Mouse (Mus musculus) thymus, adult 2 months (tissue): ENCODE data around the gene Far2. TPM values are rescaled to one million over a fixed set of nuclear protein-coding genes. Genes with fewer than 3 reads are reported as not detected.

Experiments used
- DNase-seq: peaks from one replicate; pipeline ENCODE4 v3.0.0; 2021
- H3K27ac ChIP-seq: fragments of 200-500 bp; 2 replicates; pipeline ENCODE4 v1.5.1; 2012; ENCODE audit warnings: low read length, control low read depth; ENCODE audit not compliant: control insufficient read depth, insufficient read depth
- H3K27me3 ChIP-seq: fragments of 200-500 bp; 2 replicates; pipeline ENCODE4 v1.6.1; 2012; ENCODE audit warnings: mild to moderate bottlenecking, low read length, moderate library complexity, mixed read lengths; ENCODE audit not compliant: control insufficient read depth, insufficient read depth
- H3K36me3 ChIP-seq: fragments of 200-500 bp; 2 replicates; pipeline ENCODE4 v1.6.1; 2012; ENCODE audit warnings: mild to moderate bottlenecking, low read length, moderate library complexity; ENCODE audit not compliant: control insufficient read depth, insufficient read depth
- H3K4me1 ChIP-seq: fragments of 200-500 bp; replicated peaks from 2 replicates; pipeline ENCODE4 v1.6.1; 2012; ENCODE audit warnings: low read length; ENCODE audit not compliant: control insufficient read depth, insufficient read depth
- H3K4me3 ChIP-seq: fragments of 200-500 bp; 2 replicates; pipeline ENCODE4 v1.5.1; 2012; ENCODE audit warnings: mild to moderate bottlenecking, low read length, control low read depth, moderate library complexity; ENCODE audit not compliant: control insufficient read depth, insufficient read depth
- CTCF ChIP-seq: fragments of 200-500 bp; IDR thresholded peaks from 2 replicates; pipeline ENCODE4 v1.5.1; 2012; ENCODE audit warnings: mild to moderate bottlenecking, control low read depth, low read length, moderate library complexity, borderline replicate concordance; ENCODE audit not compliant: control insufficient read depth, poor library complexity, insufficient read depth; ENCODE audit errors: extremely low read depth
- POLR2A ChIP-seq: fragments of 200-500 bp; IDR thresholded peaks from 2 replicates; pipeline ENCODE4 v1.6.1; 2012; ENCODE audit warnings: mild to moderate bottlenecking, low read length, control low read depth, moderate library complexity; ENCODE audit not compliant: control insufficient read depth, poor library complexity, insufficient read depth; ENCODE audit errors: extremely low read depth
- WGBS: fragments of 180-500 bp; shearing (Covaris S2); methylation state at CpG from one replicate; pipeline ENCODE4 v1.1.7; 2018; 5-methylcytosine and 5-hydroxymethylcytosine counted together
- polyA plus RNA-seq: library from polyadenylated mRNA; depleted of rRNA; stranded (reverse); fragments of >200 nt; gene quantifications from 2 replicates; pipeline ENCODE4 v1.2.3, GENCODE M21; 2012; rRNA removed

Gene Far2
- polyA plus RNA-seq: 0.17 and 0.22 TPM in 2 replicates

DNA sequence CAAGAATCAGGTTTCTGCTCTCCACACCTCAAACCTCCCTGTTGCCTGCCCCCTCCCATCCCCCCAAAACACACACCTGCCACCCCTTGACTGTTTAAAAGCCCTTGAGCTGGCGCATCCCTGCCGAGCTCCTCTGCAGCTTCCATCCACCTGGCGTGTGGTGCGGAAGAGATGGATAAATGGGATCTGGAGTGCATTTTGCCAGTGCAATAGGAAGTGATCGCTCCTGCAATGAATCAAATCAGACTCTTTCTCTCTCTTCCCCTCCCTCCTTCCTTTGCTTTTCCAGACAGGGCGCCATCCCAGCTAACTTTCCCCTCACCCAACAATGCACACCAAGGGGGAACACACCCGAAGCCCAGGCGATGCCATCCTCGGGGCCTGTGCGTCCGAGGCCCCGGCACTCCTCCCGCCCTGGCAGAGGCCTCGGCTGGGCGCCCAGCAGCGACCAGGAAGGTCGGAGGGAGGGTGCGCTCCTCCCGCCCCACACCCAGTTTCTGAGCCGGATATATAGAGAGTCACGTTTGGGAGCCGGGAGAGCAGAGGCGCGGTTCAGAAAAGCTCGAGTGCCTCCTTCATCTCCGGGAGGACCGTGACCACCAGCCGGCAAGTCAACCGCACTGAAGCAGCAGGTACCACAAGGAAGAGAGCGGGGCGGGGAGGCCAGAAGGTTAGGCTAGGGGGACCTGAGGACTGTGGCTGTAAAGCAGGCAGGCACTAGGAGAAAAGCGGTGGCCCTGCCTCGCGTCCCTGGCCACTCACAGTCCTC is at the start of gene Far2:
Gene Far2 (plus strand): TSS at position 379 of the 769 bp plus-strand sequence.
- Histone ChIP-seq H3K4me1 (no peaks in the 10 kb centered on the region), H3K4me3 (no peak within 1 kb of the TSS), H3K27me3 (0 out of 2 replicates have a peak, but pooled peaks cover 2% of the 10 kb centered on the region), H3K27ac (no peak within 1 kb of the TSS), H3K36me3 (no peaks in the 10 kb centered on the region)
- no peak for DNase-seq
- WGBS: 9% methylated on average over 34 of the region's 34 CpGs
- no peak for TF ChIP-seq CTCF
- no peak for TF ChIP-seq POLR2A

DNA sequence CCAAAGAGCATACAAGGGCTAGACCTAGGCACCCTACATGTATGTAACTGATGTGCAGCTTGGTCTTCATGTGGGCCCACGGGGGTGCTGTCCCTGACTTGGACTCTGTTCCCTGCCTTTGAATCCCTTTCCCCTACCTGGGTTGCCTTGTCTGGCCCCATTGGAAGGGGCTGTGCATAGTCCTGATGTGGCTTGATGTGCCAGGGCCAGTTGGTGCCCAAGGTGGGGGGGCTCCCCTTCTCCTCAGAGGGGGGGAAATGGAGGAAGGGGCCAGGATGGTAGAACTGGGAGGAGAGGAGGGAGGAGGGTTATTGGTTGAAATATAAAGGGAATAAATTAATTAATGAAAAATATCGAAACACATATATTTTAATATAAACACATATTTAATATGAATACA is 46.6 kb upstream of the Far2 start:
- no peak for DNase-seq
- TF ChIP-seq CTCF: no peak
- TF ChIP-seq POLR2A: no peak
- no peaks in the 10 kb centered on the region for H3K36me3 ChIP-seq
- no peak overlapping the region for H3K27ac ChIP-seq
- no peaks in the 10 kb centered on the region for H3K4me1 ChIP-seq
- WGBS: 81% methylated on average over 2 of the region's 2 CpGs
- H3K4me3 ChIP-seq: no peak overlapping the region
- no peaks in the 10 kb centered on the region for H3K27me3 ChIP-seq

DNA sequence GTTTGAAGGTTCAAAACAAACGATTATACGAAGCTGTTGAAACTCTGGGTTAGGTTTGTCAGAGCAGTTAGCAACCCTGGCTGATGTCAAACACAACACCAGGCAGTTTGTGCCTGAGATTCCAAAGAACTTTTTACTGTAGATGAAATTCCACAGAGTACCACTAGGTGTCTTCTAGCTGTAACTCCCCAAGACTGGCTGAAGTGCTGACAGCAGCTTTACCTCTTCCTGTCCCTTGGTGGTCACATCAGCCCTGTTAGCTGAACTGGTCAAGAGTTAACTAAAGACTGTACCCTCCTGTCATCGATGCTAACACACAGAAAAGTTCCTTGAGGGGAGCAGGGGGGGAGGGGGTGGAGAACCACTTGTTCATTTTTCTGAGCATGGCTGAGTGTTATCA is 46.0 kb upstream of the Far2 start:
- no peak for DNase-seq
- no peak overlapping the region for H3K27ac ChIP-seq
- no peak overlapping the region for H3K4me3 ChIP-seq
- TF ChIP-seq CTCF (no peak), POLR2A (no peak)
- no peaks in the 10 kb centered on the region for H3K27me3 ChIP-seq
- H3K4me1 ChIP-seq: no peaks in the 10 kb centered on the region
- no peaks in the 10 kb centered on the region for H3K36me3 ChIP-seq
- WGBS: 58% methylated on average over 3 of the region's 3 CpGs

DNA sequence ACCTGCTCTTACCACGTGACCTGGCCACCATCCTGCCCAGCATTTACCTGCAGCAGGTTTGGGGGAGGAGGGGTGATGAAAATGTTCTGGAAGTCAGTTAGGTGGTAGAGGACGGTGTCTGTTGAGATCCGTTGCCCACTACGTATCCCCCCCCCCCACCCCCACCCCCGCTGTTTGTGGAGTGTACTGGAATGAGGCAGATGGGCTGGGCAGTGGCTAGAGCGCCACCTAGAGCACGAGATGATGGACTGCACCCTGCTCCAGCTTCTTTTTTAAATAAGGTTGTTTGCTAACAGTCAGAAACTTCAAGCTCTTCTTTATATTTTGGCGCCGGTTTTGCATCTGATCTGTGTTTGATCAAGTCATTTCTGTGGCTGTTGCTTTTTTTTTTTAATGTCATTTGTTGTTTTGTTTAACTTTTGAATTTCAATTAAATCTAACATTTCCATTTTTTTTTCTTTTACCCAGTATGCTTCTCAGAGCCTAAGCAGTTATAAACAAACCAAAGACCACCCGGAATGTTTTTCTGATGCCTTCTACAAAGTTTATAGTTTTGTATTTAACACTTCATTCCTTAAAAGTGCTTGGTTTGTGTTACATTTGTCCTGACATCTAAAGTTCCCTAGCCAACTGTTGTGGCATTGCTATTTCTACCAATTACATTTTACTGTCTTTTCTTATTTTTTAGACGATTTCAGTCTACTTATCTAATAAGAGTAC is 40.8 kb upstream of the Far2 start:
- DNase-seq: no peak
- Histone ChIP-seq H3K36me3 (no peaks in the 10 kb centered on the region), H3K27ac (no peak overlapping the region), H3K27me3 (no peaks in the 10 kb centered on the region), H3K4me3 (no peak overlapping the region), H3K4me1 (no peaks in the 10 kb centered on the region)
- WGBS: 74% methylated on average over 11 of the region's 11 CpGs
- TF ChIP-seq CTCF (no peak), POLR2A (no peak)

DNA sequence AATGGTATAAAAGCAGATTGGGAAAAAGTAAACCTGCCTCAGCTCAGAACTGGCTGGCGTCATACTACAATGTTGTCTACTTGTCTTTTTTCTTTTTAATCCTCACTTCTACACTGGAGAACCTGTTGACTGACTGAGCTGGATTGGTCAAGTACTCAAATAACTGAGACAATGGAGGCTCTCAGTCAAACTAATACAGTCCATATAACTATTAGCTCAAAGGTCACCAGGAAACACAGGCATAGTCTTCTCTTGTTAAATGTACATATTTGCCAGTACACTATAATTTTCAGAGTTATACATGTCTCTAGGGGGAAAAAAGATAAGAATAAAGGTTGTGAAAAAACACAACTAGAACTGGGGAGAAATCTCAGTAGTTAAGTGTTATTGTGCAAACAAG is 6.3 kb upstream of the Far2 start:
- no peaks in the 10 kb centered on the region for H3K36me3 ChIP-seq
- H3K27me3 ChIP-seq: no peaks in the 10 kb centered on the region
- no peaks in the 10 kb centered on the region for H3K4me1 ChIP-seq
- no peak overlapping the region for H3K4me3 ChIP-seq
- no peak for DNase-seq
- WGBS: 100% methylated on average over 1 of the region's 1 CpGs
- H3K27ac ChIP-seq: no peak overlapping the region
- no peak for TF ChIP-seq POLR2A
- TF ChIP-seq CTCF: no peak

DNA sequence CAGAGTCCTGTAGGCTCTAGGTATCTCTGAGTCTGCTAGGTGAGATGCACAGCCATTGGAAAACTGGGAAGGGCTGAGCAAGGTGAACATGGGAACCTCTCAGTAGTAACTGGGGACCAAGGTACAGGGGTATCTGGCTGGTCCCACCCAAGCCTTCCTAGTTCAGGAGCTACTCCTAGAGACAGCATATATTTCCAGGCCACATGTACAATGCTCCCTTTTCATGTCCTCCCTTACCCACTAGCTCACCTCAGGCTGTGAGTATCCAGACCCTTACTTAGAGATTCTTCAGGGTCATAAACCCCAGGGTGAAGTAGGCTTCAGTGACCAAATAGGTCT is 560 bp downstream of the Far2 start:
- Histone ChIP-seq H3K36me3 (no peaks in the 10 kb centered on the region), H3K4me1 (no peaks in the 10 kb centered on the region), H3K27ac (no peak overlapping the region), H3K4me3 (no peak overlapping the region), H3K27me3 (0 out of 2 replicates have a peak, but pooled peaks cover 2% of the 10 kb centered on the region)
- no peak for TF ChIP-seq CTCF
- TF ChIP-seq POLR2A: no peak
- no peak for DNase-seq
